Mouse (Mus musculus) spleen, adult 2 months (tissue): ENCODE results near the gene Immp2l.

Source experiments
- CTCF ChIP-seq: fragments of 200-500 bp; IDR thresholded peaks from 2 replicates; pipeline ENCODE4 v1.5.1; 2011; ENCODE audit warnings: mild to moderate bottlenecking, inconsistent platforms; ENCODE audit not compliant: insufficient read depth, insufficient read length, insufficient replicate concordance; ENCODE audit errors: extremely low read depth
- POLR2A ChIP-seq: fragments of 200-500 bp; IDR thresholded peaks from 2 replicates; pipeline ENCODE4 v1.6.1; 2011; ENCODE audit warnings: low read depth, low read length, inconsistent platforms

- no peak for TF ChIP-seq POLR2A
- TF ChIP-seq CTCF: no peak
These were observed 686.7 kb downstream of the Immp2l start for GRCm38 (mm10) chr12:41710608-41711007.
